Mouse (Mus musculus) brain, embryonic 14.5 days (tissue): Measurements from ENCODE around the gene 1700034J05Rik.

Source experiments
- CTCF ChIP-seq: fragments of 200-500 bp; IDR thresholded peaks from 2 replicates; pipeline ENCODE4 v1.5.1; 2012; ENCODE audit warnings: inconsistent platforms, mild to moderate bottlenecking, moderate library complexity, borderline replicate concordance; ENCODE audit not compliant: insufficient read depth, insufficient read length; ENCODE audit errors: extremely low read depth
- POLR2A ChIP-seq: fragments of 200-500 bp; IDR thresholded peaks from 2 replicates; pipeline ENCODE4 v1.6.1; 2012; ENCODE audit warnings: mild to moderate bottlenecking, inconsistent platforms, borderline replicate concordance; ENCODE audit not compliant: poor library complexity, insufficient read depth, insufficient read length, severe bottlenecking; ENCODE audit errors: extremely low read depth

DNA sequence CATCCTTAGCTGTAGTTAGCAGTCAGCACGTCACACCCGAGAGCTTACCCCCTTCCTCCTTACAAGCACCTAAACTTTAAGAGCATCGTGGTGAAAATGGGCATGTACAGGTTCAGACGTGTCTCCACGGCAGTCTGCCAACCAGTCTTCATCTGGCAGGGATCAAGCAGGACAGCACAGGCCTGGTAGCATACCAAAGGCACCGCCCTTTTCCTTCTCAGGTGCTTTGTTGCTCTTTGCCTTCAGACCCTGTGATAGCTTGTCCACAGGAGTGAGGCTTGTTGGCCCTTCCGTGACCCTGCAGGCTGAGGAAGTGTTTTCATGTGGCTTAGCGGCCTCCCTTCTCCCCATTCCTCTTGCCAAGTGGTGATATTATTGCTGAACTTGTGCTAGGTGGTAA, 15.2 kb downstream of the 1700034J05Rik start:
- TF ChIP-seq CTCF (no peak), POLR2A (no peak)
